Mouse (Mus musculus) natural killer cell, adult 2 months (primary cell): ENCODE measurements around the gene Ssbp4.

ENCODE experiments used
- DNase-seq, 2 experiments: peaks; one replicate each; pipeline ENCODE4 v3.0.0; 2022; ENCODE audit warnings: low spot score in 2 of 2

The Ssbp4 gene

GRCm38 (mm10) chr8:70555079-70555747 is 53.5 kb downstream of the Ssbp4 start:
- no peak for DNase-seq

DNA sequence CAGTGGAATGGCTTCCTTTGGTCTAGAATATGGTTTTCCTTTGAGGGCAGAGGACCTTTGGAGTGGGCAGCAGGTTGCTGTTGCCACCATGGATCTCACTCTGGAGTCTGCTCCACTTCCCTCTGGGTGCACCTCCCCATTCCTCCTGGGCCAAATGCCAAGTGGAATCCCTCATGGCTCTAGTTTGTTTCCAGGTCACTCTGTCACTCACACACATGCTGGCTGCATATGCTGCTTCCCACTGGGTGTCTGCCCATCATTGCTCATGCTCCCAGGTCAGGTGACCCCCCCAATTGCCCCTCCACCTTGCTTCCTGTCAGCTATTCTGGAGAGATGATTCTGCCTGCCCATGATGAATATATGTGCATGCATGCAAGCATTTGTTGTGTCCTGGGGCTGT is 54.9 kb downstream of the Ssbp4 start:
- no peak for DNase-seq

DNA sequence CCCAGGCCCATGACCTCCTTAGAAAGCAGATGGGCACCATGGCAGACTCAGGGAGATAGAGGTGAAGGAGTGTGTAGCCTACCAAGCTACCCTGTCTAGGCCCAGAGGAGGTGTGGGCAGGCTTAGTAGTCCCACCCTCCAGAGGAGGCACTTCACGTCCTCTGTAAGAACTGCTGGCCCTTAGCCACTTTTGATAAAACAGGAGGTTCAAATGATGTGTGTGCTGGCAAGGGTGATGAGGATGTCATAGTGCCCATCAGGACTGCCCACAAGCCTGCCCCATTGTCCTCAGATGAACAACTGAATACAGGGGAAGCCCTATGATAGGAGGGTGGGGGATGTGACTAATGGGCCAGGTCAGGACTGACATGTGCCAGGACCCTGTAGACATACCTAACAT is 55.8 kb downstream of the Ssbp4 start:
- no peak for DNase-seq

DNA sequence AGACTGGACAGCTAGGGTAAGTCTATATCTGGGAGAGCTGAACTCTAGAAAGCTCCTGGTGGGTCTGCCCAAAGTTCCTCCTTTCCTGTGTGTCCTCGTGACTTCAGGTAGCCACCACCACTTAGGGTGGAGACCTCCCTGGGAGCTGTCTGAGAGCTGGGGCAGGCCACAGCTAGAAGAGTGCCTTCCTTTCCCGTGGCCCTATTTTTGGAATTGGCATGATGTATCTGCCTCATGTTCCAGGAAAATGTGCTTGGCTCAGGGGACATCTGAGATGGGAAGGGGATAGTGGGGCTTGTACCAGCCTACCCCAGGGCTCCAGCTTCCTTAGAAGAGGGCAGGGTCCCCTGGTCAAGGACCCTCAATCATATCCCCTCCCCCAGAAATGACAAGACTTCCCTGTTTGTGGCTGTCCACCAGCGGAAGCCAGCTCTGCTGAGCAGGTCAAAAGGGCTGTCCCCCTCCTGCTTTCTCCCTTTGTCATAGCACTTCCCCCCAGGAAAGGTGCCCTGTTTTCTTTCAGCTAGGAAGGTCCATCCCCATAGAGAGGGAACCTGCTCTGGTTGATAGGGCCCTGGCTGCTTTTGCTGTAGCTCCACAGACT is 57.0 kb downstream of the Ssbp4 start:
- no peak for DNase-seq

GRCm38 (mm10) chr8:70549412-70550184 is 59.1 kb downstream of the Ssbp4 start:
- DNase-seq, result peak; percentile 43 to 59

- no peak for DNase-seq
Observed at GRCm38 (mm10) chr8:70547762-70548161, 60.9 kb downstream of the Ssbp4 start.
